24 mouse cellular contexts compared by ENCODE assay signal in genomic region chr10:122809851-122810250, GRCm38 (mm10).
DNase-seq lines count a peak whose midpoint lies in the region; ATAC-seq and TF ChIP-seq lines count a peak whose summit lies in the region.
"Had no signal": no experiment of that assay in that cellular context is flagged by ENCODE, and none has a peak within 500 bp of the region (broad histone marks: within the 10 kb centered on the region; RNA-seq: fewer than 3 reads in every experiment).

No protein-coding gene starts in this region.

- TF ChIP-seq CTCF in layer of hippocampus, adult 2 months (conservative IDR thresholded peaks at IDR 0.05), result no peak

- WGBS in kidney, embryonic 14.5 days, result 16% methylated on average over 8 of the region's 8 CpGs
- WGBS in kidney, embryonic 16.5 days, result 21% methylated on average over 8 of the region's 8 CpGs
- 46% methylated on average over 8 of the region's 8 CpGs for WGBS in midbrain, embryonic 10.5 days
- 42% methylated on average over 8 of the region's 8 CpGs for WGBS in midbrain, embryonic 13.5 days

- H3K4me1 ChIP-seq in kidney, embryonic 14.5 days (ENCODE audit: control insufficient read depth, insufficient read depth, low read length), result peaks cover 20% of the 10 kb centered on the region
- H3K4me1 ChIP-seq in kidney, embryonic 16.5 days (ENCODE audit: insufficient read depth, low read length), result peaks cover 29% of the 10 kb centered on the region
- peaks cover 12% of the 10 kb centered on the region for H3K4me1 ChIP-seq in midbrain, embryonic 10.5 days
- peaks cover 24% of the 10 kb centered on the region for H3K4me1 ChIP-seq in midbrain, embryonic 13.5 days (replicated peaks)

- no peak overlapping the region for H3K27ac ChIP-seq in kidney, embryonic 14.5 days (ENCODE audit: low read depth, low read length)
- H3K27ac ChIP-seq in kidney, embryonic 16.5 days (ENCODE audit: low read length), result no peak overlapping the region
- H3K27ac ChIP-seq in layer of hippocampus, adult 2 months, result peak overlapping the region; percentile 87; the same call in 1 of the 2 replicates
- H3K27ac ChIP-seq in midbrain, embryonic 10.5 days (replicated peaks), result peak overlapping the region; percentile 20; the same call in 1 of the 2 replicates
- H3K27ac ChIP-seq in midbrain, embryonic 13.5 days, result no peak overlapping the region
- H3K27ac ChIP-seq: embryonic facial prominence, embryonic 13.5 days; embryonic facial prominence, embryonic 15.5 days; forebrain, embryonic 10.5 days; forebrain, embryonic 12.5 days had no signal

- peak; percentile 66 for ATAC-seq in kidney, embryonic 14.5 days (ENCODE audit: low FRiP score, low TSS enrichment)
- peak; percentile 64 for ATAC-seq in kidney, embryonic 16.5 days (ENCODE audit: low FRiP score, low TSS enrichment)
- ATAC-seq in midbrain, embryonic 13.5 days, result no peak
- ATAC-seq: forebrain, embryonic 14.5 days had no signal

- no peaks in the 10 kb centered on the region for H3K36me3 ChIP-seq in kidney, embryonic 14.5 days (ENCODE audit: control insufficient read depth, insufficient read depth, low read length)
- no peaks in the 10 kb centered on the region for H3K36me3 ChIP-seq in kidney, embryonic 16.5 days (ENCODE audit: insufficient read depth, low read length)
- no peaks in the 10 kb centered on the region for H3K36me3 ChIP-seq in midbrain, embryonic 10.5 days
- peaks cover 2% of the 10 kb centered on the region; the same call in 1 of the 2 replicates for H3K36me3 ChIP-seq in midbrain, embryonic 13.5 days
- H3K36me3 ChIP-seq: embryonic facial prominence, embryonic 13.5 days; embryonic facial prominence, embryonic 15.5 days; forebrain, embryonic 10.5 days; forebrain, embryonic 12.5 days had no signal

- no peaks in the 10 kb centered on the region for H3K9me3 ChIP-seq in kidney, embryonic 14.5 days (ENCODE audit: control insufficient read depth, low read length)
- no peaks in the 10 kb centered on the region for H3K9me3 ChIP-seq in kidney, embryonic 16.5 days (ENCODE audit: low read length)
- peaks cover 1% of the 10 kb centered on the region; the same call in 1 of the 2 replicates for H3K9me3 ChIP-seq in midbrain, embryonic 10.5 days (replicated peaks)
- H3K9me3 ChIP-seq in midbrain, embryonic 13.5 days, result 0 out of 2 replicates have a peak, but pooled peaks cover 2% of the 10 kb centered on the region
- H3K9me3 ChIP-seq: embryonic facial prominence, embryonic 13.5 days; embryonic facial prominence, embryonic 15.5 days; forebrain, embryonic 12.5 days had no signal

- H3K4me2 ChIP-seq in kidney, embryonic 14.5 days (replicated peaks; ENCODE audit: low read depth, low read length), result no peak overlapping the region
- no peak overlapping the region for H3K4me2 ChIP-seq in kidney, embryonic 16.5 days (replicated peaks; ENCODE audit: low read depth, low read length)
- no peak overlapping the region for H3K4me2 ChIP-seq in midbrain, embryonic 13.5 days (replicated peaks)
- H3K4me2 ChIP-seq: embryonic facial prominence, embryonic 13.5 days; embryonic facial prominence, embryonic 15.5 days; forebrain, embryonic 12.5 days had no signal

- no peaks in the 10 kb centered on the region for H3K27me3 ChIP-seq in kidney, embryonic 14.5 days (ENCODE audit: control insufficient read depth, insufficient read depth, low read length)
- no peaks in the 10 kb centered on the region for H3K27me3 ChIP-seq in kidney, embryonic 16.5 days (ENCODE audit: insufficient read depth, low read length)
- H3K27me3 ChIP-seq in midbrain, embryonic 10.5 days (ENCODE audit: low read depth, poor library complexity, severe bottlenecking), result no peaks in the 10 kb centered on the region
- 0 out of 2 replicates have a peak, but pooled peaks cover 3% of the 10 kb centered on the region for H3K27me3 ChIP-seq in midbrain, embryonic 13.5 days
- H3K27me3 ChIP-seq: embryonic facial prominence, embryonic 13.5 days; embryonic facial prominence, embryonic 15.5 days; forebrain, embryonic 12.5 days had no signal

- DNase-seq in kidney, postnatal 14 days, result no peak
- DNase-seq in kidney, adult 9 months, result no peak
- no peak for DNase-seq in layer of hippocampus, adult 2 months (ENCODE audit: low spot score in 2 of 2)
- DNase-seq in layer of hippocampus, postnatal 25 days (ENCODE audit: extremely low spot score in 1 of 2, low spot score in 1 of 2), result no peak
- DNase-seq in midbrain, embryonic 10.5 days (ENCODE audit: low spot score), result no peak
- DNase-seq: adrenal gland, adult 2 months; adrenal gland, postnatal 10 days; adrenal gland, postnatal 25 days; cerebellum, adult 11 months; cerebellum, adult 18-20 months; cerebellum, adult 8-10 months; cerebellum, adult 9-11 months; cerebellum, postnatal 14 days; cerebellum, postnatal 36 days; embryo, embryonic 11 days had no signal

- H3K9ac ChIP-seq in kidney, embryonic 14.5 days (ENCODE audit: low read depth, low read length), result no peak overlapping the region
- 0 out of 2 replicates have a peak overlapping the region, but pooled peaks have one; percentile 11 for H3K9ac ChIP-seq in kidney, embryonic 16.5 days (replicated peaks; ENCODE audit: low read length)
- no peak overlapping the region for H3K9ac ChIP-seq in midbrain, embryonic 13.5 days (replicated peaks)
- H3K9ac ChIP-seq: embryonic facial prominence, embryonic 13.5 days; embryonic facial prominence, embryonic 15.5 days; forebrain, embryonic 12.5 days had no signal

- H3K4me3 ChIP-seq in kidney, embryonic 14.5 days (ENCODE audit: low read length), result no peak overlapping the region
- no peak overlapping the region for H3K4me3 ChIP-seq in kidney, embryonic 16.5 days (ENCODE audit: low read length)
- H3K4me3 ChIP-seq in layer of hippocampus, adult 2 months, result no peak overlapping the region
- no peak overlapping the region for H3K4me3 ChIP-seq in midbrain, embryonic 10.5 days
- H3K4me3 ChIP-seq in midbrain, embryonic 13.5 days (replicated peaks), result no peak overlapping the region
- H3K4me3 ChIP-seq: embryonic facial prominence, embryonic 13.5 days; embryonic facial prominence, embryonic 15.5 days; erythroblast, embryonic 14.5 days; forebrain, embryonic 10.5 days; forebrain, embryonic 12.5 days had no signal

Comparison
In these comparisons a context has a peak if more than half of its experiments do, and no peak if none do; other contexts are left out.
1. H3K27ac ChIP-seq: peak in layer of hippocampus, adult 2 months (single experiment) and midbrain, embryonic 10.5 days (single experiment); none in kidney, embryonic 14.5 days (single experiment), kidney, embryonic 16.5 days (single experiment) and midbrain, embryonic 13.5 days (single experiment).